Mouse (Mus musculus): ENCODE data around the gene Tm2d3. TPM values are rescaled to one million over a fixed set of nuclear protein-coding genes. Genes with fewer than 3 reads are reported as not detected.
A peak's percentile ranks its signal among the peaks of the same experiment; 100 is the strongest.

The Tm2d3 gene
- polyA plus RNA-seq, 1 experiment from 2014 or later, result 119 TPM

GRCm38 (mm10) chr7:65696450-65696849, 5.5 kb downstream of the Tm2d3 start:
- H3K9me3 ChIP-seq (replicated peaks; ENCODE audit: low read length), result no peaks in the 10 kb centered on the region
- peak; percentile 61 for TF ChIP-seq CTCF (IDR thresholded peaks at IDR 0.05; ENCODE audit: low read depth)
- peaks cover 38% of the 10 kb centered on the region for H3K36me3 ChIP-seq (ENCODE audit: insufficient read depth, low read length)
- H3K4me1 ChIP-seq (replicated peaks; ENCODE audit: insufficient read depth, low read length), result peaks cover 7% of the 10 kb centered on the region
- no peak for ATAC-seq (replicated peaks; ENCODE audit: low FRiP score, low read depth)
- no peak overlapping the region for H3K4me3 ChIP-seq (replicated peaks; ENCODE audit: low read depth, low read length)
- H3K9ac ChIP-seq (ENCODE audit: low read depth, low read length), result no peak overlapping the region
- no peaks in the 10 kb centered on the region for H3K27me3 ChIP-seq (ENCODE audit: insufficient read depth, low read length)
- no peak overlapping the region for H3K27ac ChIP-seq
- peak; percentile 24 for DNase-seq (ENCODE audit: low spot score)
- 53% methylated on average over 2 of the region's 2 CpGs for WGBS
- H3K4me2 ChIP-seq (ENCODE audit: low read length), result no peak overlapping the region

- H3K36me3 ChIP-seq (ENCODE audit: insufficient read depth, low read length), result peaks cover 37% of the 10 kb centered on the region
- no peak for TF ChIP-seq CTCF (IDR thresholded peaks at IDR 0.05; ENCODE audit: low read depth)
These were observed 11.1 kb downstream of the Tm2d3 start for GRCm38 (mm10) chr7:65702076-65702475.

GRCm38 (mm10) chr7:65704818-65705242, 13.9 kb downstream of the Tm2d3 start:
- peak; percentile 98 for TF ChIP-seq CTCF (IDR thresholded peaks at IDR 0.05; ENCODE audit: low read depth)
- peak overlapping the region; percentile 58 for H3K4me2 ChIP-seq (ENCODE audit: low read length)
- 0 out of 2 replicates have a peak overlapping the region, but pooled peaks have one; percentile 3 for H3K27ac ChIP-seq
- peak overlapping the region; percentile 27 for H3K4me3 ChIP-seq (replicated peaks; ENCODE audit: low read depth, low read length)
- 10% methylated on average over 10 of the region's 10 CpGs for WGBS
- DNase-seq (ENCODE audit: low spot score) (peak; percentile 91), ATAC-seq (replicated peaks; ENCODE audit: low FRiP score, low read depth) (peak; percentile 43; the same call in 1 of the 2 replicates)
- H3K4me1 ChIP-seq (replicated peaks; ENCODE audit: insufficient read depth, low read length), result no peaks in the 10 kb centered on the region
- H3K36me3 ChIP-seq (ENCODE audit: insufficient read depth, low read length), result peaks cover 21% of the 10 kb centered on the region
- no peaks in the 10 kb centered on the region for H3K27me3 ChIP-seq (ENCODE audit: insufficient read depth, low read length)
- H3K9me3 ChIP-seq (replicated peaks; ENCODE audit: low read length), result no peaks in the 10 kb centered on the region
- peak overlapping the region; percentile 18; the same call in 1 of the 2 replicates for H3K9ac ChIP-seq (ENCODE audit: low read depth, low read length)

More at GRCm38 (mm10) chr7:65702076-65702475, 11.1 kb downstream of the Tm2d3 start:
- Histone ChIP-seq H3K9ac (ENCODE audit: low read depth, low read length) (no peak overlapping the region), H3K4me2 (ENCODE audit: low read length) (no peak overlapping the region), H3K4me1 (replicated peaks; ENCODE audit: insufficient read depth, low read length) (no peaks in the 10 kb centered on the region), H3K4me3 (replicated peaks; ENCODE audit: low read depth, low read length) (no peak overlapping the region), H3K27me3 (ENCODE audit: insufficient read depth, low read length) (no peaks in the 10 kb centered on the region), H3K9me3 (replicated peaks; ENCODE audit: low read length) (no peaks in the 10 kb centered on the region), H3K27ac (no peak overlapping the region)
- ATAC-seq (replicated peaks; ENCODE audit: low FRiP score, low read depth) (no peak), DNase-seq (ENCODE audit: low spot score) (no peak)
- 87% methylated on average over 7 of the region's 7 CpGs for WGBS

GRCm38 (mm10) chr7:65708506-65708905, 17.5 kb downstream of the Tm2d3 start:
- ATAC-seq (replicated peaks; ENCODE audit: low FRiP score, low read depth), result no peak
- H3K27ac ChIP-seq, result no peak overlapping the region
- H3K4me2 ChIP-seq (ENCODE audit: low read length), result no peak overlapping the region
- no peaks in the 10 kb centered on the region for H3K9me3 ChIP-seq (replicated peaks; ENCODE audit: low read length)
- H3K4me1 ChIP-seq (replicated peaks; ENCODE audit: insufficient read depth, low read length), result no peaks in the 10 kb centered on the region
- DNase-seq (ENCODE audit: low spot score), result no peak
- H3K36me3 ChIP-seq (ENCODE audit: insufficient read depth, low read length), result no peaks in the 10 kb centered on the region
- no peak overlapping the region for H3K4me3 ChIP-seq (replicated peaks; ENCODE audit: low read depth, low read length)
- 79% methylated on average over 1 of the region's 1 CpGs for WGBS
- H3K9ac ChIP-seq (ENCODE audit: low read depth, low read length), result no peak overlapping the region
- H3K27me3 ChIP-seq (ENCODE audit: insufficient read depth, low read length), result no peaks in the 10 kb centered on the region
- TF ChIP-seq CTCF (IDR thresholded peaks at IDR 0.05; ENCODE audit: low read depth), result no peak

- DNase-seq (ENCODE audit: low spot score) (no peak), ATAC-seq (replicated peaks; ENCODE audit: low FRiP score, low read depth) (no peak)
- H3K9ac ChIP-seq (ENCODE audit: low read depth, low read length), result no peak overlapping the region
- no peaks in the 10 kb centered on the region for H3K27me3 ChIP-seq (ENCODE audit: insufficient read depth, low read length)
- H3K27ac ChIP-seq, result no peak overlapping the region
- no peak for TF ChIP-seq CTCF (IDR thresholded peaks at IDR 0.05; ENCODE audit: low read depth)
- H3K9me3 ChIP-seq (replicated peaks; ENCODE audit: low read length), result no peaks in the 10 kb centered on the region
- H3K4me3 ChIP-seq (replicated peaks; ENCODE audit: low read depth, low read length), result no peak overlapping the region
- no peak overlapping the region for H3K4me2 ChIP-seq (ENCODE audit: low read length)
- H3K4me1 ChIP-seq (replicated peaks; ENCODE audit: insufficient read depth, low read length), result no peaks in the 10 kb centered on the region
- H3K36me3 ChIP-seq (ENCODE audit: insufficient read depth, low read length), result no peaks in the 10 kb centered on the region
- WGBS, result 77% methylated on average over 3 of the region's 3 CpGs
These were observed 19.3 kb downstream of the Tm2d3 start for GRCm38 (mm10) chr7:65710301-65710700.

GRCm38 (mm10) chr7:65713782-65714181, 22.8 kb downstream of the Tm2d3 start:
- Histone ChIP-seq H3K27ac (no peak overlapping the region), H3K9ac (ENCODE audit: low read depth, low read length) (no peak overlapping the region), H3K36me3 (ENCODE audit: insufficient read depth, low read length) (no peaks in the 10 kb centered on the region), H3K4me2 (ENCODE audit: low read length) (no peak overlapping the region), H3K4me1 (replicated peaks; ENCODE audit: insufficient read depth, low read length) (no peaks in the 10 kb centered on the region), H3K9me3 (replicated peaks; ENCODE audit: low read length) (no peaks in the 10 kb centered on the region), H3K4me3 (replicated peaks; ENCODE audit: low read depth, low read length) (no peak overlapping the region), H3K27me3 (ENCODE audit: insufficient read depth, low read length) (no peaks in the 10 kb centered on the region)
- 0 out of 2 replicates have a peak, but pooled peaks have one; percentile 25 for ATAC-seq (replicated peaks; ENCODE audit: low FRiP score, low read depth)
- 40% methylated on average over 5 of the region's 5 CpGs for WGBS
- peak; percentile 51 for DNase-seq (ENCODE audit: low spot score)
- peak; percentile 63 for TF ChIP-seq CTCF (IDR thresholded peaks at IDR 0.05; ENCODE audit: low read depth)

- no peaks in the 10 kb centered on the region for H3K9me3 ChIP-seq (replicated peaks; ENCODE audit: low read length)
- no peaks in the 10 kb centered on the region for H3K27me3 ChIP-seq (ENCODE audit: insufficient read depth, low read length)
- ATAC-seq (replicated peaks; ENCODE audit: low FRiP score, low read depth) (no peak), DNase-seq (ENCODE audit: low spot score) (no peak)
- H3K4me3 ChIP-seq (replicated peaks; ENCODE audit: low read depth, low read length), result no peak overlapping the region
- no peak overlapping the region for H3K4me2 ChIP-seq (ENCODE audit: low read length)
- no peak for TF ChIP-seq CTCF (IDR thresholded peaks at IDR 0.05; ENCODE audit: low read depth)
- H3K36me3 ChIP-seq (ENCODE audit: insufficient read depth, low read length), result no peaks in the 10 kb centered on the region
- H3K4me1 ChIP-seq (replicated peaks; ENCODE audit: insufficient read depth, low read length), result no peaks in the 10 kb centered on the region
- WGBS, result 70% methylated on average over 4 of the region's 4 CpGs
- no peak overlapping the region for H3K27ac ChIP-seq
- H3K9ac ChIP-seq (ENCODE audit: low read depth, low read length), result no peak overlapping the region
These were observed 23.3 kb downstream of the Tm2d3 start for GRCm38 (mm10) chr7:65714304-65714703.
